Mouse (Mus musculus): Measurements from ENCODE around the gene Npm1. TPM values are rescaled to one million over a fixed set of nuclear protein-coding genes. Genes with fewer than 3 reads are reported as not detected.

Npm1 gene
- polyA plus RNA-seq, 1 experiment from 2014 or later = 377 TPM

DNA sequence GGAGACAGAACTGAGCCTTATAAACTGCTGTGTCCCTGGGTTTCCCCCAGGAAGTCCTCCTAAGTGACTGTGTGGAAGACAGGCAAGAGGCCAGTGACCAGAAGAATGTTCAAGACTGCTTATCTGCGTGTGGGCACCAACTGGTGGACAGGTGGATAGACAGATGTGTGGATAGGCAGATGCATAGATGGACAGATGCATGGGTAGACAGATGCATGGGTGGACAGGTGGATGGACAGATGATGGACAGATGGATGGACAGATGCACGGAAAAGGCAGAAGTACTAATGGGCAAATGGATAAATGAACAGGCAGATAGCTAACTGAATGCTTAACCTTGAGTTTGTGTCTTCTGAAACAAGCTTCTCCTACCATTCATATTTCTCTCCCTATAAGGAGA lies 52.9 kb downstream of the Npm1 start:
- ATAC-seq (ENCODE audit: low FRiP score, low read depth) = no peak
- Histone ChIP-seq H3K27me3 (0 out of 2 replicates have a peak, but pooled peaks cover 2% of the 10 kb centered on the region), H3K4me1 (replicated peaks) (no peaks in the 10 kb centered on the region), H3K4me2 (no peak overlapping the region), H3K4me3 (no peak overlapping the region), H3K9ac (no peak overlapping the region), H3K36me3 (no peaks in the 10 kb centered on the region), H3K27ac (replicated peaks) (no peak overlapping the region), H3K9me3 (no peaks in the 10 kb centered on the region)
- 91% methylated on average over 2 of the region's 2 CpGs for WGBS

DNA sequence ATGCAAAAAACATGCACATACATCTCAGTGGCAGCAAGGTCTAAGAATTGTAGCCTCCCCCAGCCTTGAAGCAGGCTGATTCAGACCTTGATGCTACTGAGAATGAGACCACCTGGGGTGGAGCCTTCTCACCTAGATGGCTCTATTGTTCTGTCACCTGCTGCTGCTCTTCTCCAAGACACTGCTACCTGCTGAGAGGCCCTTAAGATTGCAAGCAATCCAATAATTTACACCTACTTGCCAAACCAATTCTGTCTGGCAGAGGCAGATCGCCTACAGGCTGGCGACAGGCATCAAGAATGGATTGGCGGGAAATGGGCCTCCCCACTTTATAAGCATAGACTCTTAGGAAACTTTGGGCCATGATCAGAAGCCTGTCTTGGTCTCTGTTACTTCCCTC lies 55.5 kb downstream of the Npm1 start:
- ATAC-seq (ENCODE audit: low FRiP score, low read depth) = no peak
- WGBS = 48% methylated on average over 3 of the region's 3 CpGs
- H3K4me1 ChIP-seq (replicated peaks) = peaks cover 4% of the 10 kb centered on the region; the same call in 1 of the 2 replicates

DNA sequence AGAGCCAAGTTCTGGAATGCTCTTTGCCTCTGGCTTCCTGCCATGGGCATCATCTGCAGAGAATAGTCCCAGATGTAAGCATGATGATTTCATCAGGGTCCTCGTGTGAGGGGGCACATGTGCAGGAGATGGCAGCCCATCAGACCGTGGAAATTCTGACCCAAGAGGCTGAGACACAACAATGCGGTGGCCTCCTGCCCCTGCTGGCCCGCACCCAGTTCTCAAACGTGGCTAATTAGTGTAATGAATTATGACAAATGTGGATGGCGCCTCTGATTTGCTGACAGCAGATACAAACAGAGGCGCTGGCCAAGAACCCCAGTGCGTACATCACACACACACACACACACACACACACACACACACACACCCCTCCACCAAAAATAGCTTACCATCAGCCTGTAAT lies 58.1 kb downstream of the Npm1 start:
- H3K9me3 ChIP-seq = no peaks in the 10 kb centered on the region
- H3K36me3 ChIP-seq = no peaks in the 10 kb centered on the region
- WGBS = 33% methylated on average over 8 of the region's 8 CpGs
- H3K4me3 ChIP-seq = no peak overlapping the region
- no peaks in the 10 kb centered on the region for H3K27me3 ChIP-seq
- ATAC-seq (ENCODE audit: low FRiP score, low read depth) = peak; percentile 80
- H3K4me1 ChIP-seq (replicated peaks) = peaks cover 8% of the 10 kb centered on the region; the same call in 1 of the 2 replicates
- H3K4me2 ChIP-seq = no peak overlapping the region
- no peak overlapping the region for H3K27ac ChIP-seq (replicated peaks)
- H3K9ac ChIP-seq = no peak overlapping the region

More for the DNA sequence above, 55.5 kb downstream of the Npm1 start:
- Histone ChIP-seq H3K36me3 (no peaks in the 10 kb centered on the region), H3K4me3 (no peak overlapping the region), H3K27me3 (no peaks in the 10 kb centered on the region), H3K9me3 (no peaks in the 10 kb centered on the region), H3K9ac (no peak overlapping the region), H3K4me2 (no peak overlapping the region), H3K27ac (replicated peaks) (no peak overlapping the region)

DNA sequence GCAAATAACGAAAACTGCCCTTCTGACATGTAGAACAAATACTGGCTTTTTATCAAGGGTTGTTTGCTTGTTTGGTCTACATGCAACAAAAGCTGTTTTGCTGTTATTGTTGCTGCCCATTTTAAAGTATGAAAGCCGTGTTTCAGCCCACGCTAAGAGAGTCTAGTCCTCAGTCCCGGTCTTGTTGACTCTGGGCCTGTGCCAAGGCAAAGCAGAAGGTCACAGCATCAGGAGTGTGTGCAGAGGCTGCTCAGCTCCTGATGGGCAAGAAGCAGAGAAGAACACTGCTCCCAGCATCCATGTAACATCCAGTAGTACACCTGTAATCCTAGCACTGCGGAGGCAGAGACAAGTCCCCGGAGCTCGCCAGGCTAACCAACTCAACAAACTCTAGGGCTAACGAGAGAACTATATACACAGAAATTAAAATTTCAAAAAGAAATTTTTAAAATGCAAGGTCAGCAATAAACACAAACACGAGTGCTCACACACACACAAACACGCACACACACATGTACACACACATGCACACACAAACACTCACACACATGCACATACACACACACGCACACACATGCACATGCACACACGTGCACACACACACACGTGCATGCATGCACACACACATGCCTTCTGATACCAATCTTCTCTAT lies 59.6 kb downstream of the Npm1 start:
- 87% methylated on average over 13 of the region's 13 CpGs for WGBS
- no peaks in the 10 kb centered on the region for H3K27me3 ChIP-seq

More for the DNA sequence above, 59.6 kb downstream of the Npm1 start:
- H3K27ac ChIP-seq (replicated peaks) = no peak overlapping the region
- peaks cover 10% of the 10 kb centered on the region; the same call in 1 of the 2 replicates for H3K4me1 ChIP-seq (replicated peaks)
- no peak overlapping the region for H3K9ac ChIP-seq
- ATAC-seq (ENCODE audit: low FRiP score, low read depth) = no peak
- no peaks in the 10 kb centered on the region for H3K9me3 ChIP-seq
- no peak overlapping the region for H3K4me3 ChIP-seq
- H3K36me3 ChIP-seq = no peaks in the 10 kb centered on the region
- no peak overlapping the region for H3K4me2 ChIP-seq

Other genes with a start within 250 kb of the Npm1 start
- 7.1 and 7.4 TPM in 2 replicates for gene Fgf18, start 15.8 kb downstream of the Npm1 start, polyA plus RNA-seq (2015; fragmentation: Nextera tagmentation; extraction: Ambion mirVana)
- 15.0 and 18.1 TPM in 2 replicates for gene Tlx3, start 40.4 kb upstream of the Npm1 start, polyA plus RNA-seq (2015; fragmentation: Nextera tagmentation; extraction: Ambion mirVana)
- gene Gm12117, start 113.5 kb upstream of the Npm1 start, polyA plus RNA-seq (2015; fragmentation: Nextera tagmentation; extraction: Ambion mirVana) = 0.16 TPM in 1 of 2 replicates, not detected in the other